Mouse (Mus musculus): ENCODE measurements at regions not wholly inside any gene's neighbourhood (a gene's known extent, or its start where the extent isn't known, plus 50 kb on each side); places are given as distances from the start of the nearest gene placed in this dataset.

DNA sequence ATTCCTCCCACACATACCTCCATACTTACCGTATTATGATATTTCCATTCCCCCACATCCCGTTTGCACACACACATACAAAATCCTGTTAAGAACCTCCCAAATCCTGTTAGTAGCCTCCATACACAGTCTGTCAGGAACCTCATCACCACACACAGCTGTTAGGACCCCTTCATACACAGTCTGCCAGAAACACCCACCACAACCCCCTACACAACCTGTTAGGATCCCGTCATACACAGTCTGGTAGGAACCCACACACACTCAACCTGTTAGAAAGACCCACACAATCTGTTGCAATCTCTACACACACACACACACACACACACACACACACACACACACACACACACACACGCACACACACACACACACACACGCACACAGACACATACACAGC is 187.5 kb upstream of the Fat4 start:
- H3K27me3 ChIP-seq (ENCODE audit: control insufficient read depth, insufficient read depth, low read length), result no peaks in the 10 kb centered on the region
- no peak overlapping the region for H3K4me2 ChIP-seq (replicated peaks; ENCODE audit: low read depth, low read length, severe bottlenecking)
- DNase-seq (ENCODE audit: low spot score) (no peak), ATAC-seq (ENCODE audit: low FRiP score, low read depth) (no peak)
- no peaks in the 10 kb centered on the region for H3K36me3 ChIP-seq (ENCODE audit: control insufficient read depth, insufficient read depth, low read length)
- no peak for TF ChIP-seq POLR2A (IDR thresholded peaks at IDR 0.05; ENCODE audit: borderline replicate concordance, extremely low read depth, insufficient read depth, insufficient read length)
- no peaks in the 10 kb centered on the region for H3K9me3 ChIP-seq (ENCODE audit: control insufficient read depth, low read length)
- no peak overlapping the region for H3K4me3 ChIP-seq (replicated peaks; ENCODE audit: low read length)
- no peak overlapping the region for H3K27ac ChIP-seq (replicated peaks; ENCODE audit: low read depth, low read length)
- 74% methylated on average over 5 of the region's 5 CpGs for WGBS
- H3K9ac ChIP-seq (ENCODE audit: low read depth, low read length, severe bottlenecking), result no peak overlapping the region
- H3K4me1 ChIP-seq (ENCODE audit: control insufficient read depth, insufficient read depth, low read length), result no peaks in the 10 kb centered on the region

DNA sequence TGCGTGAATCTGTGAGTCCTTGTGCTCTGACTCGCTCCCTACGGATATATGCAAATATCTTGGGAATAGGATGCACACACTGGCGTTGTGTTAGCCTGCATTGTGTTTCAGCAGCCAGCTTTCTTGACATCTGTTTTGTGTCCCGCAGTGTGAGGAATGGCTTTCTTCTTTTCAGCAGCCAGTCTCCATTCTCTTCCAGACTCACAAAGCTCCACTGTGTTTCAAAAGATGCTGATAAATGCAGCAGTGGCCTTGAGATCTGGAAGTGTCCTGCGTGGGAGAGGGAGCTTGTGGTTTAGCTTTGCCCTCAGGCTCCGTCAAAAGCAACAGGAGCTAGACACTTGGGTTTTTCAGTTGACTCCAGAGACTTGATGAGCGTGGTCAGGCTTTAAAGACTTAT is 188.9 kb upstream of the Fat4 start:
- H3K27ac ChIP-seq (replicated peaks; ENCODE audit: low read depth, low read length), result no peak overlapping the region
- no peak overlapping the region for H3K4me2 ChIP-seq (replicated peaks; ENCODE audit: low read depth, low read length, severe bottlenecking)
- H3K4me1 ChIP-seq (ENCODE audit: control insufficient read depth, insufficient read depth, low read length), result no peaks in the 10 kb centered on the region
- 48% methylated on average over 8 of the region's 8 CpGs for WGBS
- H3K36me3 ChIP-seq (ENCODE audit: control insufficient read depth, insufficient read depth, low read length), result no peaks in the 10 kb centered on the region
- no peak for TF ChIP-seq POLR2A (IDR thresholded peaks at IDR 0.05; ENCODE audit: borderline replicate concordance, extremely low read depth, insufficient read depth, insufficient read length)
- no peaks in the 10 kb centered on the region for H3K27me3 ChIP-seq (ENCODE audit: control insufficient read depth, insufficient read depth, low read length)
- DNase-seq (ENCODE audit: low spot score) (no peak), ATAC-seq (ENCODE audit: low FRiP score, low read depth) (no peak)
- no peak overlapping the region for H3K4me3 ChIP-seq (replicated peaks; ENCODE audit: low read length)
- no peaks in the 10 kb centered on the region for H3K9me3 ChIP-seq (ENCODE audit: control insufficient read depth, low read length)
- H3K9ac ChIP-seq (ENCODE audit: low read depth, low read length, severe bottlenecking), result no peak overlapping the region

GRCm38 (mm10) chr3:38697349-38697748 is 189.4 kb upstream of the Fat4 start:
- no peak overlapping the region for H3K27ac ChIP-seq (replicated peaks; ENCODE audit: low read depth, low read length)
- no peak for DNase-seq (ENCODE audit: low spot score)

GRCm38 (mm10) chr3:38695836-38696235 is 190.9 kb upstream of the Fat4 start:
- no peak overlapping the region for H3K4me3 ChIP-seq (replicated peaks; ENCODE audit: low read length)
- no peak for TF ChIP-seq POLR2A (IDR thresholded peaks at IDR 0.05; ENCODE audit: borderline replicate concordance, extremely low read depth, insufficient read depth, insufficient read length)
- DNase-seq (ENCODE audit: low spot score) (peak; percentile 27), ATAC-seq (ENCODE audit: low FRiP score, low read depth) (no peak)
- H3K4me2 ChIP-seq (replicated peaks; ENCODE audit: low read depth, low read length, severe bottlenecking), result no peak overlapping the region
- no peaks in the 10 kb centered on the region for H3K27me3 ChIP-seq (ENCODE audit: control insufficient read depth, insufficient read depth, low read length)
- H3K9ac ChIP-seq (ENCODE audit: low read depth, low read length, severe bottlenecking), result no peak overlapping the region
- no peak overlapping the region for H3K27ac ChIP-seq (replicated peaks; ENCODE audit: low read depth, low read length)
- H3K4me1 ChIP-seq (ENCODE audit: control insufficient read depth, insufficient read depth, low read length), result no peaks in the 10 kb centered on the region
- H3K9me3 ChIP-seq (ENCODE audit: control insufficient read depth, low read length), result no peaks in the 10 kb centered on the region
- 85% methylated on average over 7 of the region's 7 CpGs for WGBS
- H3K36me3 ChIP-seq (ENCODE audit: control insufficient read depth, insufficient read depth, low read length), result no peaks in the 10 kb centered on the region

More at GRCm38 (mm10) chr3:38697349-38697748, 189.4 kb upstream of the Fat4 start:
- Histone ChIP-seq H3K4me3 (replicated peaks; ENCODE audit: low read length) (no peak overlapping the region), H3K27me3 (ENCODE audit: control insufficient read depth, insufficient read depth, low read length) (no peaks in the 10 kb centered on the region), H3K9me3 (ENCODE audit: control insufficient read depth, low read length) (no peaks in the 10 kb centered on the region), H3K4me2 (replicated peaks; ENCODE audit: low read depth, low read length, severe bottlenecking) (no peak overlapping the region), H3K36me3 (ENCODE audit: control insufficient read depth, insufficient read depth, low read length) (no peaks in the 10 kb centered on the region), H3K4me1 (ENCODE audit: control insufficient read depth, insufficient read depth, low read length) (no peaks in the 10 kb centered on the region), H3K9ac (ENCODE audit: low read depth, low read length, severe bottlenecking) (no peak overlapping the region)
- WGBS, result 88% methylated on average over 2 of the region's 2 CpGs
- ATAC-seq (ENCODE audit: low FRiP score, low read depth), result no peak
- no peak for TF ChIP-seq POLR2A (IDR thresholded peaks at IDR 0.05; ENCODE audit: borderline replicate concordance, extremely low read depth, insufficient read depth, insufficient read length)

GRCm38 (mm10) chr3:38692768-38693167 is 194.0 kb upstream of the Fat4 start:
- Histone ChIP-seq H3K27me3 (ENCODE audit: control insufficient read depth, insufficient read depth, low read length) (no peaks in the 10 kb centered on the region), H3K4me1 (ENCODE audit: control insufficient read depth, insufficient read depth, low read length) (no peaks in the 10 kb centered on the region), H3K4me3 (replicated peaks; ENCODE audit: low read length) (no peak overlapping the region), H3K9me3 (ENCODE audit: control insufficient read depth, low read length) (0 out of 2 replicates have a peak, but pooled peaks cover 4% of the 10 kb centered on the region), H3K36me3 (ENCODE audit: control insufficient read depth, insufficient read depth, low read length) (no peaks in the 10 kb centered on the region), H3K9ac (ENCODE audit: low read depth, low read length, severe bottlenecking) (no peak overlapping the region), H3K27ac (replicated peaks; ENCODE audit: low read depth, low read length) (no peak overlapping the region), H3K4me2 (replicated peaks; ENCODE audit: low read depth, low read length, severe bottlenecking) (no peak overlapping the region)
- TF ChIP-seq POLR2A (IDR thresholded peaks at IDR 0.05; ENCODE audit: borderline replicate concordance, extremely low read depth, insufficient read depth, insufficient read length), result no peak
- no peak for DNase-seq (ENCODE audit: low spot score)
- no peak for ATAC-seq (ENCODE audit: low FRiP score, low read depth)

Data from limb, embryonic 14.5 days (tissue).